Mouse (Mus musculus): ENCODE measurements around the gene Ptges. TPM values are rescaled to one million over a fixed set of nuclear protein-coding genes. Genes with fewer than 3 reads are reported as not detected.

Ptges gene
- total RNA-seq, 2 experiments from 2014 or later, result 1.7 to 1.9 TPM

GRCm38 (mm10) chr2:30902726-30903722 lies 26.6 kb downstream of the Ptges start:
- intact Hi-C loops (cut with DNase I), result no loop called here
- peak in 1 of 2 experiments; percentile 20 for DNase-seq

GRCm38 (mm10) chr2:30902256-30902655 lies 27.4 kb downstream of the Ptges start:
- no peak for DNase-seq
- intact Hi-C loops (cut with DNase I), result no loop called here

- no peak for DNase-seq
- intact Hi-C loops (cut with DNase I), result no loop called here
Measured at GRCm38 (mm10) chr2:30901646-30902160, 28.0 kb downstream of the Ptges start.

- intact Hi-C loops (cut with DNase I), result no loop called here
- no peak for DNase-seq
Measured at GRCm38 (mm10) chr2:30899397-30900069, 30.1 kb downstream of the Ptges start.

GRCm38 (mm10) chr2:30897291-30897690 lies 32.4 kb downstream of the Ptges start:
- intact Hi-C loops (cut with DNase I), result no loop called here
- DNase-seq, result no peak

GRCm38 (mm10) chr2:30893946-30894345 lies 35.7 kb downstream of the Ptges start:
- intact Hi-C loops (cut with DNase I), result no loop called here
- DNase-seq, result no peak

GRCm38 (mm10) chr2:30893399-30893798 lies 36.3 kb downstream of the Ptges start:
- intact Hi-C loops (cut with DNase I), result no loop called here
- DNase-seq, result no peak

GRCm38 (mm10) chr2:30891002-30891401 lies 38.7 kb downstream of the Ptges start:
- DNase-seq, result peak; percentile 47 to 54
- intact Hi-C loops (cut with DNase I), result loop anchor here (1.0 kb wide), 1 partner anchor 43 kb away; no protein-coding TSS in a partner anchor

- no peak for DNase-seq
- intact Hi-C loops (cut with DNase I), result no loop called here
Measured at GRCm38 (mm10) chr2:30885453-30886163, 44.1 kb downstream of the Ptges start.

- DNase-seq, result no peak
- intact Hi-C loops (cut with DNase I), result no loop called here
Measured at GRCm38 (mm10) chr2:30884852-30885373, 44.8 kb downstream of the Ptges start.

GRCm38 (mm10) chr2:30881215-30881614 lies 48.4 kb downstream of the Ptges start:
- intact Hi-C loops (cut with DNase I), result no loop called here
- no peak for DNase-seq

- DNase-seq, result no peak
- intact Hi-C loops (cut with DNase I), result no loop called here
Measured at GRCm38 (mm10) chr2:30879481-30879880, 50.2 kb downstream of the Ptges start.

- intact Hi-C loops (cut with DNase I), result no loop called here
- peak in 1 of 2 experiments; percentile 15 for DNase-seq
Measured at GRCm38 (mm10) chr2:30875621-30876432, 53.8 kb downstream of the Ptges start.

- DNase-seq, result no peak
- intact Hi-C loops (cut with DNase I), result no loop called here
Measured at GRCm38 (mm10) chr2:30875096-30875495, 54.6 kb downstream of the Ptges start.

- no peak for DNase-seq
- intact Hi-C loops (cut with DNase I), result no loop called here
Measured at GRCm38 (mm10) chr2:30874445-30874844, 55.2 kb downstream of the Ptges start.

GRCm38 (mm10) chr2:30872669-30873068 lies 57.0 kb downstream of the Ptges start:
- intact Hi-C loops (cut with DNase I), result no loop called here

GRCm38 (mm10) chr2:30870863-30871262 lies 58.8 kb downstream of the Ptges start:
- no peak for DNase-seq
- intact Hi-C loops (cut with DNase I), result no loop called here

More at GRCm38 (mm10) chr2:30872669-30873068, 57.0 kb downstream of the Ptges start:
- no peak for DNase-seq

- intact Hi-C loops (cut with DNase I), result no loop called here
- no peak for DNase-seq
Measured at GRCm38 (mm10) chr2:30865426-30865825, 64.2 kb downstream of the Ptges start.

- intact Hi-C loops (cut with DNase I), result no loop called here
Measured at GRCm38 (mm10) chr2:30864968-30865381, 64.7 kb downstream of the Ptges start.

More at GRCm38 (mm10) chr2:30864968-30865381, 64.7 kb downstream of the Ptges start:
- DNase-seq, result peak; percentile 19 to 48

Measured in heart, postnatal 36 days (tissue).